Mouse (Mus musculus) cerebellum, postnatal 10 days (tissue): ENCODE measurements at regions not wholly inside any gene's neighbourhood (a gene's known extent, or its start where the extent isn't known, plus 50 kb on each side); places are given as distances from the start of the nearest gene placed in this dataset.

ENCODE experiments used
- DNase-seq, 2 experiments: peaks; one replicate each; pipeline ENCODE4 v3.0.0; 2021; ENCODE audit warnings: mixed read lengths in 2 of 2

GRCm38 (mm10) chr3:105392611-105393514 lies 59.3 kb upstream of the Kcnd3 start:
- peak; percentile 90 to 92 for DNase-seq
